Comparison of ENCODE assay signal across 8 mouse cellular contexts in the genomic region with DNA sequence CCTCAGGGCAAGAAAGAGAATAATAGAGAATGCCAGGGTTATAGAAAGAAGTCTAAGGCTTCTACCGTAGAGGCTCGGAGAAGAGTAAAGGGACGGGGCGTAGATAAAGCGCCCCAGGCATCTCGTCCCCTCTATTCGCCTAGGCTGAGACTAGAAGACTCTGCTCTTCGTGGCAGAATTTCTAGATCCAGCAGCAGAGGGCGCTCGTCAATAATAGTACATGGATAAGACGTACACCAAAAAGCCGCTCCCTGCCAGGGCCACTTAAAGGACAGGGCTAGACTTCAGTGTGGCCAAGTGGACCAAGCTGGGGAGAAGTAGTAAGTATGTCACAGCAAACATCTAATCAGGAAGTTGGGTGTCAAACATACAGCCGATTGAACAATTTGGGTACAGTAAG. TPM values are rescaled to one million over a fixed set of nuclear protein-coding genes. Genes with fewer than 3 reads are reported as not detected.
DNase-seq lines count a peak whose midpoint lies in the region; ATAC-seq lines count a peak whose summit lies in the region.

No protein-coding gene starts in this region.

- H3K4me1 ChIP-seq in hindbrain, embryonic 10.5 days (replicated peaks) = peaks cover 61% of the 10 kb centered on the region

- peak overlapping the region; percentile 87 for H3K27ac ChIP-seq in hindbrain, embryonic 10.5 days

- 2% methylated on average over 13 of the region's 13 CpGs for WGBS in hindbrain, embryonic 10.5 days

- peaks cover 44% of the 10 kb centered on the region for H3K27me3 ChIP-seq in hindbrain, embryonic 10.5 days (ENCODE audit: insufficient read depth, poor library complexity, severe bottlenecking)

- peak overlapping the region; percentile 61 for H3K4me3 ChIP-seq in hindbrain, embryonic 10.5 days

- H3K9me3 ChIP-seq in hindbrain, embryonic 10.5 days = no peaks in the 10 kb centered on the region

- ATAC-seq in frontal cortex, adult (ENCODE audit: low TSS enrichment) = peak; percentile 72

- H3K36me3 ChIP-seq in hindbrain, embryonic 10.5 days = peaks cover 25% of the 10 kb centered on the region

- DNase-seq in NIH3T3 (ENCODE audit: low read depth) = peak; percentile 94
- DNase-seq in cerebellum, adult 9-10 months = peak; percentile 91
- peak; percentile 87 for DNase-seq in hindbrain, embryonic 10.5 days (ENCODE audit: low spot score)
- peak; percentile 87 for DNase-seq in layer of hippocampus, adult 9-10 months (ENCODE audit: low spot score)
- peak; percentile 96 for DNase-seq in lung, postnatal 10 days
- DNase-seq in retina, adult 2 months (ENCODE audit: low read depth, low spot score) = peak; percentile 61
- DNase-seq in thymus, postnatal 4 days = peak; percentile 92

RNA-seq across cellular contexts. Expression of gene Tgfb1i1, which starts 0.8 kb away (rescaled TPM):
- polyA plus RNA-seq in hindbrain, embryonic 10.5 days (2016; fragmentation: Nextera tagmentation; extraction: Ambion mirVana) = 37.9 and 50.9 TPM in 2 replicates

RNA-seq across cellular contexts. Expression of gene 9130023H24Rik, which starts 9.6 kb away (rescaled TPM):
- polyA plus RNA-seq in hindbrain, embryonic 10.5 days (2016; fragmentation: Nextera tagmentation; extraction: Ambion mirVana) = 10.2 and 13.5 TPM in 2 replicates

RNA-seq across cellular contexts. Expression of gene Armc5, which starts 10.3 kb away (rescaled TPM):
- polyA plus RNA-seq in hindbrain, embryonic 10.5 days (2016; fragmentation: Nextera tagmentation; extraction: Ambion mirVana) = 16.7 and 19.6 TPM in 2 replicates

RNA-seq across cellular contexts. Expression of gene Slc5a2, which starts 18.0 kb away (rescaled TPM):
- 0.29 TPM in 1 of 2 replicates, not detected in the other for polyA plus RNA-seq in hindbrain, embryonic 10.5 days (2016; fragmentation: Nextera tagmentation; extraction: Ambion mirVana)

RNA-seq across cellular contexts. Expression of gene Cox6a2, which starts 41.3 kb away (rescaled TPM):
- 0.25 TPM in 1 of 2 replicates, not detected in the other for polyA plus RNA-seq in hindbrain, embryonic 10.5 days (2016; fragmentation: Nextera tagmentation; extraction: Ambion mirVana)

Comparison
In these comparisons a context has a peak if more than half of its experiments do, and no peak if none do; other contexts are left out.
1. Peak in every context shown above with its lines: DNase-seq, ATAC-seq, H3K4me3 ChIP-seq and H3K27ac ChIP-seq.